Mouse (Mus musculus) intestine, embryonic 16.5 days (tissue): ENCODE results near the gene Specc1. TPM values are rescaled to one million over a fixed set of nuclear protein-coding genes. Genes with fewer than 3 reads are reported as not detected.
"Not testable (repeated sequence)": the region's sequence is repeated elsewhere in the genome, so short reads cannot be mapped to it uniquely, and the experiment has no call there.

Source experiments
- ATAC-seq: fragments of 200-750 bp; cut with Nextera tagmentation; 2 replicates; pipeline ENCODE4 v1.8.0; 2017; ENCODE audit warnings: moderate TSS enrichment, moderate library complexity
- H3K27ac ChIP-seq: fragments of 300-500 bp; sonication (generic); 2 replicates; pipeline ENCODE4 v1.5.1; 2014; ENCODE audit warnings: mild to moderate bottlenecking, low read length
- H3K27me3 ChIP-seq: fragments of 300-500 bp; sonication (generic); replicated peaks from 2 replicates; pipeline ENCODE4 v1.6.1; 2014; ENCODE audit warnings: low read length, control low read depth, mixed read lengths; ENCODE audit not compliant: control insufficient read depth, insufficient read depth
- H3K36me3 ChIP-seq: fragments of 300-500 bp; sonication (generic); 2 replicates; pipeline ENCODE4 v1.6.1; 2014; ENCODE audit warnings: low read length, control low read depth; ENCODE audit not compliant: control insufficient read depth, insufficient read depth
- H3K4me1 ChIP-seq: fragments of 300-500 bp; sonication (generic); 2 replicates; pipeline ENCODE4 v1.6.1; 2014; ENCODE audit warnings: low read length, control low read depth, mixed read lengths; ENCODE audit not compliant: control insufficient read depth, insufficient read depth
- H3K4me2 ChIP-seq: fragments of 300-500 bp; sonication (generic); 2 replicates; pipeline ENCODE4 v1.6.1; 2014; ENCODE audit warnings: low read depth, low read length, control low read depth
- H3K4me3 ChIP-seq: fragments of 300-500 bp; sonication (generic); 2 replicates; pipeline ENCODE4 v1.5.1; 2014; ENCODE audit warnings: mild to moderate bottlenecking, low read length
- H3K9ac ChIP-seq: fragments of 300-500 bp; sonication (generic); 2 replicates; pipeline ENCODE4 v1.6.1; 2014; ENCODE audit warnings: low read depth, low read length
- H3K9me3 ChIP-seq: fragments of 300-500 bp; sonication (generic); 2 replicates; pipeline ENCODE4 v1.6.1; 2016; ENCODE audit warnings: low read length, control low read depth; ENCODE audit not compliant: control insufficient read depth
- WGBS: fragments of 180-500 bp; shearing (Covaris S2); extraction: QIAGEN DNeasy Blood & Tissue Kit; methylation state at CpG from one replicate; pipeline ENCODE4 v1.1.7; 2014; 5-methylcytosine and 5-hydroxymethylcytosine counted together
- polyA plus RNA-seq: library from polyadenylated mRNA; unstranded; fragments of >200 nt; fragmentation: Nextera tagmentation; extraction: Ambion mirVana; gene quantifications from 2 replicates; pipeline ENCODE4 v1.2.1, GENCODE M21; 2015

The Specc1 gene
- polyA plus RNA-seq, 1 experiment from 2014 or later, result 8.3 TPM

DNA sequence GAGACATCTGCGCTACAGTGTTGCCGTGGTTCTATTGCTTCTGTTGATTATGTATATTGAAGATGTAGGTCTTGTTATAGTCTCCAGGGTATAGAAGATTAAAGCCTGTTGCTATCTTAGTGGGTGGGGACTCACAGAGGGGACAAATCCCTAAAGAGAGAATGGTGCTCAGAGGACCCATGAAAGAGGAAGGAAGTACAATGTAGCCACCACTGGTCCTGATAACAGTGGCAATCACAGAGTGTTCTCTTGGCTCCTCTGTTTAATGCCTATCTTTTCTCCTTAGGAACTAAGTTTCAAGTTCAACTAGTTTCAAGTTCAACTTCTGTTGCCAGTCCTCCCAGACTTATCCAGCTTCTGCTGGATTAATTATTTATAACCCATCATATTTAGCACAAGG lies 13.7 kb upstream of the Specc1 start:
- no peak overlapping the region for H3K4me2 ChIP-seq
- WGBS, result 77% methylated on average over 2 of the region's 2 CpGs

DNA sequence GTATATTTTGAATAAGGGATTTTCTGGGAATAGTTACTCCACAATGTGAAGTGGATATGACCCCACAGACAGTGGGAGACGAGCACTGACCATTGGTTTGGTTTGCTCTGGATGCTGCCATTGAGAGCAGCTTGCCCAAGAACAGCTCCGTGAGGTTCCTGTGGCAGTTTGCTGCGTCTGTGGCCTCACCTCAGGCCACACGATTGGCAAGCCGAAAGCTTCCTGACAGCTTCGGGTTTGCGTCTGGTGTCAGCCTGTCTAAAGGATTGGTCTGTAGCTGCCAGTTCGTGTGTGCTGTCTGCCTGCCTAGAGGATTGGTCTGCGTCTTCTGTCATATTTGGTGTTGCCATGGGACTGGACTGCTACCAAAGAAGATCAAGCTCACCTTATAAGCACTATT lies 12.1 kb upstream of the Specc1 start:
- Histone ChIP-seq H3K4me3 (no peak overlapping the region), H3K9me3 (no peaks in the 10 kb centered on the region), H3K4me1 (no peaks in the 10 kb centered on the region), H3K9ac (no peak overlapping the region), H3K27ac (no peak overlapping the region), H3K27me3 (no peaks in the 10 kb centered on the region), H3K36me3 (no peaks in the 10 kb centered on the region), H3K4me2 (no peak overlapping the region)
- ATAC-seq, result no peak
- WGBS, result 80% methylated on average over 9 of the region's 9 CpGs

More for the DNA sequence above, 13.7 kb upstream of the Specc1 start:
- Histone ChIP-seq H3K4me3 (no peak overlapping the region), H3K4me1 (no peaks in the 10 kb centered on the region), H3K9ac (no peak overlapping the region), H3K27me3 (no peaks in the 10 kb centered on the region), H3K36me3 (no peaks in the 10 kb centered on the region), H3K27ac (no peak overlapping the region), H3K9me3 (no peaks in the 10 kb centered on the region)
- no peak for ATAC-seq

DNA sequence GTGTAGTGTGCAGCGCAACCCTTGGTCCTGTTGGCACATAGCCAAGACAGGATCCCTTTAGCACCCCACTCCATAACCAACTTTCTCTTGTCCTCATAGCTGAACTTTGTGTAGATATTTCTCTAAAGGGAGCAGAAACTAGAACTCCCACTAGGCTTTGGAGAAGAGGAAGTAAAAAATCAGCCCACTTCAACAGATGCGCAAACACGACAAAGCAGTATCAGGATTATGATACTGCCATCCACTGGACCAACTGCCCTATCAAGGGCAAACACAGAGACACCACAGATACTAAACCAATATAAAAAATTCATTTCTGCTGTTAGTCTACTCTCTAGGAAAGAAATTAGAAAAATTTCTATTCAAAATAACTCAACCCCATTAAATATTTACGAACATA lies 10.0 kb upstream of the Specc1 start:
- Histone ChIP-seq H3K36me3 (no peaks in the 10 kb centered on the region), H3K9ac (no peak overlapping the region), H3K4me1 (no peaks in the 10 kb centered on the region), H3K27ac (no peak overlapping the region), H3K4me2 (no peak overlapping the region), H3K4me3 (no peak overlapping the region), H3K27me3 (no peaks in the 10 kb centered on the region), H3K9me3 (no peaks in the 10 kb centered on the region)
- WGBS, result 93% methylated on average over 4 of the region's 4 CpGs
- no peak for ATAC-seq

DNA sequence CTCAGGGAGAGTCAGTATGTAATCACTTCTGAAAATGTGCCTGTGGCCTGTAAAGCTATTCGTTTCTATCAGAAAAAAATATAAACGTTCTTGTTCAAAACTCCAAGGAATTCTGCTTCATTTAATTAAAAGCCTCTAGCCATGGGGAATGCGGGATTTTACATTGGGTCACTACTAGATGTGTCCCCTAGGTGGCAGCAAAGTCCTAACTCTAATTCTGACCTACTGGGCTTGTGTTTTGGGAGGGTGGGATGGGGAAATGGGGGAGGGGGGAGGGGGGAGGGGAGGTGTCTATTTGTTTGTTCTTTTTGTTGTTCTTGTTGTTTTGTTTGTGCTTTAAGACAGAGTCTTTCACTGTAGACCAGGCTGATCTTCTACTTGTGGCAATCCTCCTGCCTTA lies 7.2 kb upstream of the Specc1 start:
- Histone ChIP-seq H3K9ac (no peak overlapping the region), H3K4me3 (no peak overlapping the region), H3K4me1 (no peaks in the 10 kb centered on the region), H3K27ac (no peak overlapping the region), H3K9me3 (no peaks in the 10 kb centered on the region), H3K36me3 (no peaks in the 10 kb centered on the region), H3K4me2 (no peak overlapping the region), H3K27me3 (no peaks in the 10 kb centered on the region)
- WGBS, result 4% methylated on average over 3 of the region's 3 CpGs
- no peak for ATAC-seq

DNA sequence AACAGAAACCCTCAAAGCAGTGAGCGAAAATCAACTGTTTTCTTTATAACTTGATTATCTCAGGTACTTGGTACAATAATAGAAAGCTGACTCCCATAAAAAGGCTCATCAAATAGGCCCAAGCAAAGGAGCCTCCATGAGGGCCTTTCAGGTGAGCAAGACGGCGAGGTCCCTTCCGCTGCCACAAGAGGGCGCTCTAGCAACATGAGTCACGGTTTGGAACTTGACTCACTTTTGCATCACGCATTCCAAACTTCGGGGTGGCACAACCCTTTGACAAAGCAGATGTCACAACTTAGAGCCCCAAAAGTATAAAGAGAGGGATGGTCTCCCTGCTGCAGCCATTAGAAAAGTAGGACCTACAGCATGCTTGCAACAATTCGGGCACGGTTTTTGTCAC lies 5.9 kb upstream of the Specc1 start:
- Histone ChIP-seq H3K9ac (no peak overlapping the region), H3K27ac (no peak overlapping the region), H3K4me3 (no peak overlapping the region), H3K4me1 (no peaks in the 10 kb centered on the region), H3K4me2 (no peak overlapping the region), H3K36me3 (no peaks in the 10 kb centered on the region), H3K9me3 (no peaks in the 10 kb centered on the region), H3K27me3 (no peaks in the 10 kb centered on the region)
- no peak for ATAC-seq
- WGBS, result 22% methylated on average over 10 of the region's 10 CpGs

DNA sequence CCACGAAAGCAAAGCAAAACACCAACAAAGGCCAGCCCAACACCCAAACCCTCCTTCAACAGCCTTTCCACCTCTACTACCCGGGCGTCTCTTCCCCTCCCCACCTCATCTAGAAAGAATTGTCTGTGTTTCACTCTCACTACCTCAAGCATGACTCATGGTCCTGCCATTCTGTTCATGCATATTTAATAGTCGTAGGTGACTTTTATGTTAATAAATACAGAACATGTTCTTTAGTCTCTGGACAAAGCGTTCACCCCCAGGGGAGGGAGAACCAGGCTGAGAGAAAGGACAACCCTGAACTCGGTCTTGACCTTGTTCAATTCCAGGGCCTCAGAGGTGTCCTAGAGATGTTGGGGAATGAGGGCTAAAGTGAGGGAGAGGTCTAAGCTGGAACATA lies 1.4 kb upstream of the Specc1 start:
- H3K27me3 ChIP-seq, result peaks cover 7% of the 10 kb centered on the region; the same call in 1 of the 2 replicates
- no peak overlapping the region for H3K4me3 ChIP-seq
- H3K4me1 ChIP-seq, result no peaks in the 10 kb centered on the region
- WGBS, result 74% methylated on average over 6 of the region's 6 CpGs
- no peak overlapping the region for H3K9ac ChIP-seq
- H3K9me3 ChIP-seq, result no peaks in the 10 kb centered on the region
- no peak overlapping the region for H3K4me2 ChIP-seq
- ATAC-seq, result no peak
- H3K36me3 ChIP-seq, result no peaks in the 10 kb centered on the region
- H3K27ac ChIP-seq, result no peak overlapping the region

DNA sequence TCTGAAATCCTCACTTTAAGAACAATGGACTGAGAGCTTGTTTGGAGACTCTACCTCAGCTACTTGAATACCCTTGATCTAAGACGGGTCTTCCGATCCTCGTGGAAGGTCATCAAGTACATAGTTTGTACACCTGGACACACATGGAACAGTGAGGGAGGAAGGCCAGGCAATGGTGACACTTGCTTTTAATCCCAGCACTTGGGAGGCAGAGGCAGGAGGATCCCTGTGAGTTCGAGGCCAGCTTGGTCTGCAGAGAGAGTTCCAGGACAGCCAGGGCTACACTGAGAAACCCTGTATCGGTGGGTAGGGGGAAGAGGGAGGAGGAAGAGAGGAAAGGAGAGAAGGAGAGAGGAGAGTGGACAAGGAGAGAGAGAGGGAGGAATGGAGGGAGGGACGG lies 612 bp upstream of the Specc1 start:
- Histone ChIP-seq H3K4me3 (no peak overlapping the region), H3K4me1 (no peaks in the 10 kb centered on the region), H3K9me3 (no peaks in the 10 kb centered on the region), H3K27me3 (peaks cover 7% of the 10 kb centered on the region; the same call in 1 of the 2 replicates), H3K9ac (no peak overlapping the region), H3K4me2 (no peak overlapping the region), H3K27ac (no peak overlapping the region), H3K36me3 (no peaks in the 10 kb centered on the region)
- ATAC-seq, result no peak
- WGBS, result 87% methylated on average over 6 of the region's 6 CpGs

DNA sequence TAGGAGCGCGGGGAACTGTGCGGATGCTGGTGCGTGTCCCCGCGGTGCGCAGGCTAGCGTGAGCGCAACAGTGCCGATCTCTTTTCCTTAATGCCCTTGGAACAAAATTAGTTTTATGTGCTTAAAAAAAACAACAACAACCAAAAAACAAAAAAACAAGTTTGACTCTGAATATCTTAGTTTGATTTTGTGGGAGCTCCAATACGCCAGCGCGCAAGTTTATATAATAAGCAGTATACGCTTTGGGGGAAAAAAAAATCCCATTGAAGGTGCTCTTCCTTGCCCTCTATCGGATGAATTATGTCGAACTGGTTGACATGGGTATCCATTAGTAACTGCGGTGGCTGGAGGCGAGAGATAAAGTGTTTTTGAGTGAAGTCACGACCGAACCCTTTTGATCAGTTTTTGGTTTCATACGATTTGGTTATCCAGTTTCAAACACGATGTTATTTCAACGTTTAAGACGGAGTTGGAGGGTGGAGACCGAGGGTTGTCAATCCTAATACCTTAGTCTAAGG lies 792 bp downstream of the Specc1 start:
- WGBS, result 4% methylated on average over 25 of the region's 25 CpGs
- no peak overlapping the region for H3K27ac ChIP-seq
- peaks cover 7% of the 10 kb centered on the region; the same call in 1 of the 2 replicates for H3K27me3 ChIP-seq
- no peaks in the 10 kb centered on the region for H3K4me1 ChIP-seq
- peak; percentile 54 for ATAC-seq
- no peaks in the 10 kb centered on the region for H3K9me3 ChIP-seq
- no peaks in the 10 kb centered on the region for H3K36me3 ChIP-seq
- peak overlapping the region; percentile 99 for H3K4me2 ChIP-seq
- no peak overlapping the region for H3K9ac ChIP-seq
- peak overlapping the region; percentile 55 for H3K4me3 ChIP-seq

DNA sequence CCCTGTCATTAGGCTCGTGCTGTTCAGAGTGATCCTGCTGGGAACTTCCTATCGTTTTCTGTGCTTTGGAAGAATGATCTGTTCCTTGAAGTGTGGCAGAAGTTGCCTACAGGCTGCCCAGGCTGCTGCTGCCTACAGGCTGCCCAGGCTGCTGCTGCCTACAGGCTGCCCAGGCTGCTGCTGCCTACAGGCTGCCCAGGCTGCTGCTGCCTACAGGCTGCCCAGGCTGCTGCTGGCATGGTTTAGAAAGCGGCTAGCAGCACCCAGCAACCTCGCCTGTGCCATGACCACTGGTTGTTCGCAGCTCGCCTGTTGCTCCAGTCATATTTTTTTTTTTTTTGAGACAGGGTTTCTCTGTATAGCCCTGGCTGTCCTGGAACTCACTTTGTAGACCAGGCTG lies 2.1 kb downstream of the Specc1 start:
- H3K4me1 ChIP-seq, H3K4me3 ChIP-seq, ATAC-seq, H3K27ac ChIP-seq, H3K27me3 ChIP-seq, H3K4me2 ChIP-seq, H3K9me3 ChIP-seq, H3K36me3 ChIP-seq, H3K9ac ChIP-seq: not testable (repeated sequence)
- WGBS, result 63% methylated on average over 6 of the region's 6 CpGs

DNA sequence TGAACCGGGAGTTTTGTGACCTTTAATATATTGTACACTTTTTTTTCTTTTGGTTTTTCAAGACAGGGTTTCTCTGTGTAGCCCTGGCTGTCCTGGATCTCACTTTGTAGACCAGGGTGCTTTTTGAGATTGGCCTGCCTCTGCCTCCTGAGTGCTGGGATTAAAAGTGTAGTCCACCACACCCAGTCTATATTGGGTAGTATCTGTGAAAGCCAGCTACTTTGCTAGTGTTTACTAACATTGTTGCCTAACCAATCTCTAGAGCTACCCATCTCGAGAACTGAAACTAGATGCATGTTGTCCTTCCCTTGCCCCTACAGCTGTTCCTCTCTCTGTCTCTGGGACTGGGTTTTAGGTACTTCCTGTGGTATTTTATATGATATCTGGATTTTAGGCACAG lies 3.5 kb downstream of the Specc1 start:
- H3K36me3 ChIP-seq, result no peaks in the 10 kb centered on the region
- ATAC-seq, result no peak
- no peak overlapping the region for H3K9ac ChIP-seq
- 74% methylated on average over 2 of the region's 2 CpGs for WGBS
- H3K27ac ChIP-seq, result no peak overlapping the region
- H3K4me3 ChIP-seq, result no peak overlapping the region
- H3K9me3 ChIP-seq, result no peaks in the 10 kb centered on the region
- H3K27me3 ChIP-seq, result peaks cover 7% of the 10 kb centered on the region; the same call in 1 of the 2 replicates
- H3K4me2 ChIP-seq, result no peak overlapping the region
- H3K4me1 ChIP-seq, result no peaks in the 10 kb centered on the region
